In the genomic region with DNA sequence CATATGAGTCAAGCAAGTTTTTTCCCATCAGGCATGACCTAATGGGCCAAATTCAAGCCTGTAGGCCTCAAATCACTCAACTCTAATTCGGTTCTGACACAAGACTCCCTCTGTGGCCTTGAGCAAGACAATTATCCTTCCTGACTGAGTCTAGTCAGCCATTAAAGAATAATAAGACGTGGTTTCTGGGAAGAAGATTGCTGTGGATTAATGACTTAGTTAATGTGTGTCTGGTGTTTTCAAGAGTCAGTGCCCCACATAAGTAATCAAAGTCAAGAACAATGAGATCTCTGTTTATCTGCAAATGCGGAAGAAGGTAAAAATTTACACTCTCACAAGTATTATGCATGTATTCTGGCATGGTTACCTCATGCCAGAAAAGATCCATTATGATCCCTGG, we compare ENCODE assay signal across 22 mouse cellular contexts.
DNase-seq lines count a peak whose midpoint lies in the region; ATAC-seq lines count a peak whose summit lies in the region.
"Had no signal": no experiment of that assay in that cellular context is flagged by ENCODE, and none has a peak within 500 bp of the region (broad histone marks: within the 10 kb centered on the region; RNA-seq: fewer than 3 reads in every experiment).

No protein-coding gene starts in this region.

- H3K9me3 ChIP-seq in embryonic facial prominence, embryonic 14.5 days (ENCODE audit: control insufficient read depth, low read length), result no peaks in the 10 kb centered on the region
- no peaks in the 10 kb centered on the region for H3K9me3 ChIP-seq in embryonic facial prominence, embryonic 10.5 days
- no peaks in the 10 kb centered on the region for H3K9me3 ChIP-seq in kidney, embryonic 15.5 days (replicated peaks)
- H3K9me3 ChIP-seq: embryonic facial prominence, embryonic 12.5 days; G1E; heart, embryonic 12.5 days; hindbrain, embryonic 15.5 days had no signal

- H3K36me3 ChIP-seq in embryonic facial prominence, embryonic 14.5 days (ENCODE audit: control insufficient read depth, insufficient read depth, low read length), result no peaks in the 10 kb centered on the region
- no peaks in the 10 kb centered on the region for H3K36me3 ChIP-seq in embryonic facial prominence, embryonic 10.5 days (replicated peaks)
- no peaks in the 10 kb centered on the region for H3K36me3 ChIP-seq in kidney, embryonic 15.5 days
- H3K36me3 ChIP-seq: embryonic facial prominence, embryonic 12.5 days; G1E; heart, embryonic 12.5 days; hindbrain, embryonic 15.5 days had no signal

- WGBS in embryonic facial prominence, embryonic 14.5 days, result 61% methylated on average over 3 of the region's 3 CpGs
- WGBS in embryonic facial prominence, embryonic 10.5 days, result 62% methylated on average over 3 of the region's 3 CpGs
- WGBS in kidney, embryonic 15.5 days, result 36% methylated on average over 3 of the region's 3 CpGs

- no peak overlapping the region for H3K27ac ChIP-seq in embryonic facial prominence, embryonic 14.5 days (replicated peaks; ENCODE audit: low read depth, low read length)
- no peak overlapping the region for H3K27ac ChIP-seq in embryonic facial prominence, embryonic 10.5 days (replicated peaks)
- H3K27ac ChIP-seq in kidney, embryonic 15.5 days, result peak overlapping the region; percentile 64
- H3K27ac ChIP-seq: embryonic facial prominence, embryonic 12.5 days; gastrocnemius, adult 2 months; hindbrain, embryonic 15.5 days had no signal

- no peaks in the 10 kb centered on the region for H3K27me3 ChIP-seq in embryonic facial prominence, embryonic 14.5 days (replicated peaks; ENCODE audit: control insufficient read depth, insufficient read depth, low read length)
- no peaks in the 10 kb centered on the region for H3K27me3 ChIP-seq in embryonic facial prominence, embryonic 10.5 days (replicated peaks; ENCODE audit: low read depth, poor library complexity, severe bottlenecking)
- H3K27me3 ChIP-seq in kidney, embryonic 15.5 days, result no peaks in the 10 kb centered on the region
- H3K27me3 ChIP-seq: embryonic facial prominence, embryonic 12.5 days; heart, embryonic 12.5 days; hindbrain, embryonic 15.5 days had no signal

- no peaks in the 10 kb centered on the region for H3K4me1 ChIP-seq in embryonic facial prominence, embryonic 14.5 days (ENCODE audit: control insufficient read depth, insufficient read depth, low read length)
- no peaks in the 10 kb centered on the region for H3K4me1 ChIP-seq in embryonic facial prominence, embryonic 10.5 days
- peaks cover 9% of the 10 kb centered on the region; the same call in 1 of the 2 replicates for H3K4me1 ChIP-seq in kidney, embryonic 15.5 days
- H3K4me1 ChIP-seq: embryonic facial prominence, embryonic 12.5 days; heart, embryonic 12.5 days; hindbrain, embryonic 15.5 days had no signal

- DNase-seq in embryonic facial prominence, embryonic 14.5 days (ENCODE audit: low spot score), result peak; percentile 18
- no peak for DNase-seq in embryonic facial prominence, embryonic 10.5 days (ENCODE audit: low spot score)
- DNase-seq in kidney, postnatal 25 days, result no peak
- DNase-seq in Muller cell, postnatal 12 days (ENCODE audit: inconsistent ontology term), result peak; percentile 83
- peak; percentile 73 for DNase-seq in retina, postnatal 1 day
- DNase-seq in cerebellum, postnatal 4 days (ENCODE audit: low spot score in 2 of 2), result no peak
- DNase-seq: adrenal gland, postnatal 36 days; B cell, adult 2 months; cerebellum, adult 2 months; cerebellum, postnatal 10 days; embryo, embryonic 11 days; gastrocnemius, adult 2 months; gastrocnemius, postnatal 25 days; heart, postnatal 36 days had no signal

- no peak overlapping the region for H3K9ac ChIP-seq in embryonic facial prominence, embryonic 14.5 days (ENCODE audit: low read depth, low read length)
- H3K9ac ChIP-seq in kidney, embryonic 15.5 days, result no peak overlapping the region
- H3K9ac ChIP-seq: embryonic facial prominence, embryonic 12.5 days; heart, embryonic 12.5 days; hindbrain, embryonic 15.5 days had no signal

- no peak for ATAC-seq in embryonic facial prominence, embryonic 14.5 days (ENCODE audit: low read depth)
- peak; percentile 75 for ATAC-seq in kidney, embryonic 15.5 days (replicated peaks; ENCODE audit: low FRiP score)
- ATAC-seq: activated CD4-positive, CD25-positive, alpha-beta regulatory T cell, adult 4 months; CD4-positive, CD25-positive, alpha-beta regulatory T cell, adult 4 months; forebrain, embryonic 14.5 days had no signal

- H3K4me2 ChIP-seq in embryonic facial prominence, embryonic 14.5 days (ENCODE audit: low read depth, low read length), result no peak overlapping the region
- no peak overlapping the region for H3K4me2 ChIP-seq in kidney, embryonic 15.5 days
- H3K4me2 ChIP-seq: embryonic facial prominence, embryonic 12.5 days; heart, embryonic 12.5 days; hindbrain, embryonic 15.5 days had no signal

- H3K4me3 ChIP-seq in embryonic facial prominence, embryonic 14.5 days (ENCODE audit: low read depth, low read length), result no peak overlapping the region
- no peak overlapping the region for H3K4me3 ChIP-seq in embryonic facial prominence, embryonic 10.5 days
- no peak overlapping the region for H3K4me3 ChIP-seq in kidney, embryonic 15.5 days (replicated peaks)
- H3K4me3 ChIP-seq: embryonic facial prominence, embryonic 12.5 days; gastrocnemius, adult 2 months; heart, embryonic 12.5 days; hindbrain, embryonic 15.5 days had no signal

Comparison
In these comparisons a context has a peak if more than half of its experiments do, and no peak if none do; other contexts are left out.
1. DNase-seq: peak in embryonic facial prominence, embryonic 14.5 days (single experiment), Muller cell, postnatal 12 days (single experiment) and retina, postnatal 1 day (single experiment); none in embryonic facial prominence, embryonic 10.5 days (single experiment), kidney, postnatal 25 days (0 of 2) and cerebellum, postnatal 4 days (0 of 2).